Mouse (Mus musculus) kidney, embryonic 16.5 days (tissue): ENCODE measurements around the gene Adam19. TPM values are rescaled to one million over a fixed set of nuclear protein-coding genes. Genes with fewer than 3 reads are reported as not detected.

Source experiments
- ATAC-seq: fragments of 200-750 bp; cut with Nextera tagmentation; 2 replicates; pipeline ENCODE4 v1.8.0; 2017; ENCODE audit warnings: moderate TSS enrichment; ENCODE audit not compliant: low FRiP score, low TSS enrichment
- H3K27ac ChIP-seq: fragments of 300-500 bp; sonication (generic); 2 replicates; pipeline ENCODE4 v1.5.1; 2014; ENCODE audit warnings: low read length
- H3K27me3 ChIP-seq: fragments of 300-500 bp; sonication (generic); 2 replicates; pipeline ENCODE4 v1.6.1; 2014; ENCODE audit warnings: low read length, control low read depth, mixed read lengths; ENCODE audit not compliant: insufficient read depth
- H3K36me3 ChIP-seq: fragments of 300-500 bp; sonication (generic); 2 replicates; pipeline ENCODE4 v1.6.1; 2014; ENCODE audit warnings: low read length, control low read depth, mixed read lengths; ENCODE audit not compliant: insufficient read depth
- H3K4me1 ChIP-seq: fragments of 300-500 bp; sonication (generic); 2 replicates; pipeline ENCODE4 v1.6.1; 2014; ENCODE audit warnings: low read length, control low read depth, mixed read lengths; ENCODE audit not compliant: insufficient read depth
- H3K4me2 ChIP-seq: fragments of 300-500 bp; sonication (generic); replicated peaks from 2 replicates; pipeline ENCODE4 v1.6.1; 2014; ENCODE audit warnings: low read depth, low read length
- H3K4me3 ChIP-seq: fragments of 300-500 bp; sonication (generic); 2 replicates; pipeline ENCODE4 v1.5.1; 2014; ENCODE audit warnings: mild to moderate bottlenecking, low read length
- H3K9ac ChIP-seq: fragments of 300-500 bp; sonication (generic); replicated peaks from 2 replicates; pipeline ENCODE4 v1.6.1; 2014; ENCODE audit warnings: low read length
- H3K9me3 ChIP-seq: fragments of 300-500 bp; sonication (generic); 2 replicates; pipeline ENCODE4 v1.6.1; 2016; ENCODE audit warnings: low read length, control low read depth
- WGBS: fragments of 180-500 bp; shearing (Covaris S2); extraction: QIAGEN DNeasy Blood & Tissue Kit; methylation state at CpG from one replicate; pipeline ENCODE4 v1.1.7; 2014; 5-methylcytosine and 5-hydroxymethylcytosine counted together
- polyA plus RNA-seq: library from polyadenylated mRNA; unstranded; fragments of >200 nt; fragmentation: Nextera tagmentation; extraction: Ambion mirVana; gene quantifications from 2 replicates; pipeline ENCODE4 v1.2.1, GENCODE M21; 2015

Adam19 gene
- polyA plus RNA-seq, 1 experiment from 2014 or later, result 16.5 TPM

GRCm38 (mm10) chr11:46062569-46062968 lies 6.8 kb downstream of the Adam19 start:
- no peak overlapping the region for H3K4me2 ChIP-seq
- H3K36me3 ChIP-seq, result 0 out of 2 replicates have a peak, but pooled peaks cover 3% of the 10 kb centered on the region
- no peaks in the 10 kb centered on the region for H3K27me3 ChIP-seq
- H3K9me3 ChIP-seq, result no peaks in the 10 kb centered on the region
- H3K4me3 ChIP-seq, result no peak overlapping the region
- WGBS, result 72% methylated on average over 4 of the region's 4 CpGs
- H3K4me1 ChIP-seq, result peaks cover 30% of the 10 kb centered on the region
- H3K9ac ChIP-seq, result no peak overlapping the region
- H3K27ac ChIP-seq, result peak overlapping the region; percentile 76; the same call in 1 of the 2 replicates
- ATAC-seq, result no peak

- H3K4me2 ChIP-seq, result no peak overlapping the region
These were observed 7.4 kb downstream of the Adam19 start for GRCm38 (mm10) chr11:46062993-46063731.

GRCm38 (mm10) chr11:46064767-46065166 lies 9.0 kb downstream of the Adam19 start:
- ATAC-seq, result 0 out of 2 replicates have a peak, but pooled peaks have one; percentile 7
- Histone ChIP-seq H3K27me3 (no peaks in the 10 kb centered on the region), H3K9ac (0 out of 2 replicates have a peak overlapping the region, but pooled peaks have one; percentile 10), H3K4me1 (peaks cover 36% of the 10 kb centered on the region), H3K9me3 (no peaks in the 10 kb centered on the region), H3K36me3 (0 out of 2 replicates have a peak, but pooled peaks cover 4% of the 10 kb centered on the region), H3K27ac (peak overlapping the region; percentile 93), H3K4me2 (no peak overlapping the region), H3K4me3 (no peak overlapping the region)
- 23% methylated on average over 8 of the region's 8 CpGs for WGBS

More at GRCm38 (mm10) chr11:46062993-46063731, 7.4 kb downstream of the Adam19 start:
- no peak for ATAC-seq
- peaks cover 24% of the 10 kb centered on the region for H3K4me1 ChIP-seq
- WGBS, result 58% methylated on average over 9 of the region's 9 CpGs
- no peak overlapping the region for H3K4me3 ChIP-seq
- no peak overlapping the region for H3K9ac ChIP-seq
- H3K27me3 ChIP-seq, result no peaks in the 10 kb centered on the region
- peak overlapping the region; percentile 76 for H3K27ac ChIP-seq
- 0 out of 2 replicates have a peak, but pooled peaks cover 4% of the 10 kb centered on the region for H3K36me3 ChIP-seq
- H3K9me3 ChIP-seq, result no peaks in the 10 kb centered on the region

- Histone ChIP-seq H3K27me3 (no peaks in the 10 kb centered on the region), H3K27ac (peak overlapping the region; percentile 93), H3K9ac (0 out of 2 replicates have a peak overlapping the region, but pooled peaks have one; percentile 10), H3K9me3 (no peaks in the 10 kb centered on the region), H3K4me1 (peaks cover 43% of the 10 kb centered on the region), H3K36me3 (0 out of 2 replicates have a peak, but pooled peaks cover 4% of the 10 kb centered on the region), H3K4me3 (no peak overlapping the region), H3K4me2 (no peak overlapping the region)
- 27% methylated on average over 21 of the region's 21 CpGs for WGBS
- peak; percentile 86 for ATAC-seq
These were observed 9.6 kb downstream of the Adam19 start for GRCm38 (mm10) chr11:46065201-46066011.

GRCm38 (mm10) chr11:46067371-46068060 lies 11.7 kb downstream of the Adam19 start:
- 83% methylated on average over 10 of the region's 10 CpGs for WGBS
- 0 out of 2 replicates have a peak overlapping the region, but pooled peaks have one; percentile 19 for H3K27ac ChIP-seq
- no peaks in the 10 kb centered on the region for H3K27me3 ChIP-seq
- no peak for ATAC-seq
- no peak overlapping the region for H3K9ac ChIP-seq
- H3K36me3 ChIP-seq, result 0 out of 2 replicates have a peak, but pooled peaks cover 4% of the 10 kb centered on the region
- no peaks in the 10 kb centered on the region for H3K9me3 ChIP-seq
- H3K4me2 ChIP-seq, result no peak overlapping the region
- H3K4me3 ChIP-seq, result no peak overlapping the region
- peaks cover 57% of the 10 kb centered on the region for H3K4me1 ChIP-seq

GRCm38 (mm10) chr11:46068756-46069407 lies 13.1 kb downstream of the Adam19 start:
- Histone ChIP-seq H3K27me3 (no peaks in the 10 kb centered on the region), H3K4me3 (no peak overlapping the region), H3K4me2 (0 out of 2 replicates have a peak overlapping the region, but pooled peaks have one; percentile 7), H3K36me3 (0 out of 2 replicates have a peak, but pooled peaks cover 4% of the 10 kb centered on the region), H3K9me3 (no peaks in the 10 kb centered on the region), H3K27ac (peak overlapping the region; percentile 93), H3K9ac (peak overlapping the region; percentile 46), H3K4me1 (peaks cover 61% of the 10 kb centered on the region)
- 17% methylated on average over 12 of the region's 12 CpGs for WGBS
- ATAC-seq, result 0 out of 2 replicates have a peak, but pooled peaks have one; percentile 21

GRCm38 (mm10) chr11:46069408-46070003 lies 13.7 kb downstream of the Adam19 start:
- Histone ChIP-seq H3K27ac (peak overlapping the region; percentile 93), H3K4me3 (no peak overlapping the region), H3K4me2 (peak overlapping the region; percentile 16; the same call in 1 of the 2 replicates), H3K27me3 (no peaks in the 10 kb centered on the region), H3K9me3 (no peaks in the 10 kb centered on the region), H3K9ac (no peak overlapping the region), H3K36me3 (0 out of 2 replicates have a peak, but pooled peaks cover 4% of the 10 kb centered on the region), H3K4me1 (peaks cover 61% of the 10 kb centered on the region)
- ATAC-seq, result peak; percentile 20; the same call in 1 of the 2 replicates
- 24% methylated on average over 17 of the region's 17 CpGs for WGBS

GRCm38 (mm10) chr11:46070161-46070560 lies 14.4 kb downstream of the Adam19 start:
- no peak overlapping the region for H3K4me2 ChIP-seq
- peak overlapping the region; percentile 93 for H3K27ac ChIP-seq
- WGBS, result 71% methylated on average over 4 of the region's 4 CpGs
- ATAC-seq, result no peak
- H3K27me3 ChIP-seq, result no peaks in the 10 kb centered on the region
- H3K4me3 ChIP-seq, result no peak overlapping the region
- H3K9ac ChIP-seq, result no peak overlapping the region
- 0 out of 2 replicates have a peak, but pooled peaks cover 4% of the 10 kb centered on the region for H3K36me3 ChIP-seq
- no peaks in the 10 kb centered on the region for H3K9me3 ChIP-seq
- peaks cover 55% of the 10 kb centered on the region for H3K4me1 ChIP-seq
